Mouse (Mus musculus): ENCODE results near the gene Tagln.

GRCm38 (mm10) chr9:45946182-45946871 is 10.5 kb upstream of the Tagln start:
- no peak for TF ChIP-seq CTCF (IDR thresholded peaks at IDR 0.05; ENCODE audit: low read depth)
- TF ChIP-seq EP300 (IDR thresholded peaks at IDR 0.05; ENCODE audit: low read depth), result no peak

All from liver, embryonic 14.5 days (tissue).